Mouse (Mus musculus) heart, embryonic 11.5 days (tissue): ENCODE results near the gene Vash1. TPM values are rescaled to one million over a fixed set of nuclear protein-coding genes. Genes with fewer than 3 reads are reported as not detected.

Source experiments
- ATAC-seq: fragments of 200-750 bp; cut with Nextera tagmentation; replicated peaks from 2 replicates; pipeline ENCODE4 v1.8.0; 2017; ENCODE audit warnings: moderate library complexity; ENCODE audit not compliant: insufficient number of reproducible peaks, low FRiP score, low TSS enrichment
- H3K27ac ChIP-seq: fragments of 300-500 bp; sonication (generic); 2 replicates; pipeline ENCODE4 v1.5.1; 2014; ENCODE audit warnings: mild to moderate bottlenecking, low read depth, low read length
- H3K27me3 ChIP-seq: fragments of 300-500 bp; sonication (generic); 2 replicates; pipeline ENCODE4 v1.6.1; 2014; ENCODE audit warnings: mild to moderate bottlenecking, low read length, mixed read lengths; ENCODE audit not compliant: control insufficient read depth, insufficient read depth
- H3K36me3 ChIP-seq: fragments of 300-500 bp; sonication (generic); 2 replicates; pipeline ENCODE4 v1.6.1; 2014; ENCODE audit warnings: mild to moderate bottlenecking, low read length, moderate library complexity, mixed read lengths; ENCODE audit not compliant: control insufficient read depth, insufficient read depth
- H3K4me1 ChIP-seq: fragments of 300-500 bp; sonication (generic); 2 replicates; pipeline ENCODE4 v1.6.1; 2014; ENCODE audit warnings: low read length; ENCODE audit not compliant: control insufficient read depth, insufficient read depth
- H3K4me2 ChIP-seq: fragments of 300-500 bp; sonication (generic); 2 replicates; pipeline ENCODE4 v1.6.1; 2014; ENCODE audit warnings: mild to moderate bottlenecking, moderate library complexity
- H3K4me3 ChIP-seq: fragments of 300-500 bp; sonication (generic); 2 replicates; pipeline ENCODE4 v1.5.1; 2014; ENCODE audit warnings: low read depth, low read length
- H3K9ac ChIP-seq: fragments of 300-500 bp; sonication (generic); 2 replicates; pipeline ENCODE4 v1.6.1; 2014; ENCODE audit warnings: mild to moderate bottlenecking, low read depth, low read length, moderate library complexity
- H3K9me3 ChIP-seq: fragments of 300-500 bp; sonication (generic); replicated peaks from 2 replicates; pipeline ENCODE4 v1.6.1; 2016; ENCODE audit warnings: low read length; ENCODE audit not compliant: control insufficient read depth
- WGBS: fragments of 180-500 bp; shearing (Covaris S2); extraction: QIAGEN DNeasy Blood & Tissue Kit; methylation state at CpG from one replicate; pipeline ENCODE4 v1.1.7; 2014; ENCODE audit not compliant: insufficient replicate concordance; 5-methylcytosine and 5-hydroxymethylcytosine counted together
- polyA plus RNA-seq: library from polyadenylated mRNA; unstranded; fragments of >200 nt; fragmentation: Nextera tagmentation; extraction: Ambion mirVana; gene quantifications from 2 replicates; pipeline ENCODE4 v1.2.1, GENCODE M21; 2014

Vash1 gene
- polyA plus RNA-seq, 1 experiment from 2014 or later, result 8.2 TPM

GRCm38 (mm10) chr12:86716962-86717361 lies 38.5 kb downstream of the Vash1 start:
- H3K9ac ChIP-seq, result no peak overlapping the region
- no peaks in the 10 kb centered on the region for H3K27me3 ChIP-seq
- H3K27ac ChIP-seq, result no peak overlapping the region
- H3K36me3 ChIP-seq, result no peaks in the 10 kb centered on the region; the same call in 1 of the 2 replicates
- H3K4me2 ChIP-seq, result no peak overlapping the region
- H3K4me1 ChIP-seq, result peaks cover 5% of the 10 kb centered on the region; the same call in 1 of the 2 replicates
- no peak overlapping the region for H3K4me3 ChIP-seq
- H3K9me3 ChIP-seq, result no peaks in the 10 kb centered on the region
- no peak for ATAC-seq
- WGBS, result 79% methylated on average over 11 of the region's 11 CpGs

GRCm38 (mm10) chr12:86719961-86720639 lies 41.6 kb downstream of the Vash1 start:
- no peak overlapping the region for H3K27ac ChIP-seq
- H3K9me3 ChIP-seq, result no peaks in the 10 kb centered on the region
- no peak overlapping the region for H3K4me3 ChIP-seq
- H3K9ac ChIP-seq, result no peak overlapping the region
- H3K4me2 ChIP-seq, result no peak overlapping the region
- peaks cover 20% of the 10 kb centered on the region for H3K4me1 ChIP-seq
- H3K36me3 ChIP-seq, result no peaks in the 10 kb centered on the region; the same call in 1 of the 2 replicates
- ATAC-seq, result no peak
- 81% methylated on average over 18 of the region's 18 CpGs for WGBS
- no peaks in the 10 kb centered on the region for H3K27me3 ChIP-seq

DNA sequence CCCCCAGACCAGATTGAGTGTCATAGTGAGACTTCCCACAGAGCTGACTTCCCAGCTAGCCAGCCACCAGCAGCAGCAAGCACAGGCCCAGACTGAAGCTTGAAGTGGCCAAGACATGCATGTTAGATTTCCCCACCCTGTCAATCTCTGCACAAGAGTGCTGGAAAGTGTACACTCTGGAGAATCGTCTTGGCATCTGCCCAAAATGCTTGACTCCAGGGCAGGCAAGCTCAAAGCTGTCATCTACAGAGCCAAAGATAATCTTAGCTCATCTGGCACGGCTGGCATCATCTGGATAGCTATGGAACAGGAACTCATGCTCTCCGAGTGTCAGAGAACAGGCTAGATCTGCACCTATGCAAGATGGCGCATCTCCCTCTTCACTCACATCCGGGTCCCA lies 43.0 kb downstream of the Vash1 start:
- Histone ChIP-seq H3K27ac (no peak overlapping the region), H3K9ac (no peak overlapping the region)
- ATAC-seq, result no peak

GRCm38 (mm10) chr12:86724300-86724699 lies 45.8 kb downstream of the Vash1 start:
- Histone ChIP-seq H3K4me3 (no peak overlapping the region), H3K9ac (no peak overlapping the region), H3K36me3 (no peaks in the 10 kb centered on the region), H3K9me3 (no peaks in the 10 kb centered on the region), H3K4me2 (no peak overlapping the region), H3K27me3 (no peaks in the 10 kb centered on the region), H3K4me1 (peaks cover 22% of the 10 kb centered on the region), H3K27ac (no peak overlapping the region)
- WGBS, result 48% methylated on average over 2 of the region's 2 CpGs
- no peak for ATAC-seq

More for the DNA sequence above, 43.0 kb downstream of the Vash1 start:
- no peaks in the 10 kb centered on the region for H3K27me3 ChIP-seq
- H3K4me2 ChIP-seq, result no peak overlapping the region
- 73% methylated on average over 5 of the region's 5 CpGs for WGBS
- H3K4me1 ChIP-seq, result peaks cover 22% of the 10 kb centered on the region
- no peaks in the 10 kb centered on the region for H3K9me3 ChIP-seq
- no peak overlapping the region for H3K4me3 ChIP-seq
- H3K36me3 ChIP-seq, result no peaks in the 10 kb centered on the region; the same call in 1 of the 2 replicates

DNA sequence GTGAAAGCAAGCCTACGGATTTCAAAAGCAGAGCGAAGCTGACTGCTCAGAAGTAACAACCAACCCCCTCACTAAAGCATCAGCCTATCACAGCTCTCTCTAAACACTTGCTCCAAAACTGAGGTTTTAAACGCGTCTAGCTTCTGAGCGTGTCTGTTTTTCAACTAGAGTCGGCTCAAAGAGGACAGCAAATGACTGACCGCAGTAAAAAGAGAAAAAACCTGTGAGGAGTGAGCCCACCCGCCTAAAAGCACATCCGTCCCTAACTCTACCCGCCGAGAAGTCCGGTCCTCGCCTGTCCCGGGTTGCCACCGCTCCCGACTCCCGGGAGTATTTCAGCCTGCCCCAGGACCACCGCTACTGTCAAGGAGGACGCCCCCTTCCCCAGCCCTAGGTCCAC lies 47.2 kb downstream of the Vash1 start:
- H3K4me1 ChIP-seq, result peaks cover 22% of the 10 kb centered on the region
- ATAC-seq, result no peak
- peak overlapping the region; percentile 62; the same call in 1 of the 2 replicates for H3K27ac ChIP-seq
- H3K27me3 ChIP-seq, result no peaks in the 10 kb centered on the region
- H3K36me3 ChIP-seq, result no peaks in the 10 kb centered on the region
- peak overlapping the region; percentile 97 for H3K4me2 ChIP-seq
- H3K4me3 ChIP-seq, result peak overlapping the region; percentile 87
- peak overlapping the region; percentile 79 for H3K9ac ChIP-seq
- no peaks in the 10 kb centered on the region for H3K9me3 ChIP-seq
- WGBS, result under 1% methylated on average over 19 of the region's 19 CpGs

GRCm38 (mm10) chr12:86726120-86726640 lies 47.7 kb downstream of the Vash1 start, which contains the start of gene Angel1:
Angel1 (minus strand) TSS chr12:86726460.
- peak; percentile 97 for ATAC-seq
- peak within 1 kb of the TSS; percentile 87 for H3K4me3 ChIP-seq
- WGBS, result under 1% methylated on average over 43 of the region's 44 CpGs
- peaks cover 21% of the 10 kb centered on the region for H3K4me1 ChIP-seq
- H3K27ac ChIP-seq, result peak within 1 kb of the TSS; percentile 62; the same call in 1 of the 2 replicates
- H3K9ac ChIP-seq, result peak within 1 kb of the TSS; percentile 79
- H3K4me2 ChIP-seq, result peak within 1 kb of the TSS; percentile 97
- no peaks in the 10 kb centered on the region for H3K36me3 ChIP-seq
- H3K27me3 ChIP-seq, result no peaks in the 10 kb centered on the region
- H3K9me3 ChIP-seq, result no peaks in the 10 kb centered on the region

DNA sequence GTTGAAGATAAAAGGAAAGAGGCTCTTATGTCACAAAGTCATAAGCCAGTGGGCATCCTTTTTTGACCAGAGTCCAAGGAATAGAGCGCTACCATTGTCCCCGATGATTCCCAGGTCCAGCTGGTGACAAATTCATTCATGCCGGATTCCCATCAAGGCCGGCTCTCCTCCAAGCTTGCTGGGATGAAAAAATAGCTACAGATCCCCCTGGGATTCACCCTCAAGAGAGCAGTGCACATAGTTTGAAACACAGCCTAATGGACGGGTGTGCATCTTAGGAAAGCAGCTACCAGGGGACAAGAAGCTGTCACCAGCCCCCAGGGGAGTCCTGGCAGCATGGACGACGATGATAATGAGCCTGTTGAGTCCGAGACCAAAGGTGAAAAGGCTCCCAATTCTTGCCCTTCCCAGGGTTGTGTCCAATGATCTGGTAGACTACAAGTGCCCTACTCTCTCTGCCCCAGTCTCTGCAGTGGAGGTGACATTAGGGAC lies 55.9 kb downstream of the Vash1 start, which contains the start of gene Lrrc74a:
Gene Lrrc74a (plus strand): TSS at position 51 of the 492 bp plus-strand sequence.
- H3K9ac ChIP-seq, result no peak within 1 kb of the TSS
- no peak within 1 kb of the TSS for H3K27ac ChIP-seq
- 82% methylated on average over 8 of the region's 8 CpGs for WGBS
- H3K9me3 ChIP-seq, result no peaks in the 10 kb centered on the region
- no peak for ATAC-seq
- H3K4me3 ChIP-seq, result no peak within 1 kb of the TSS
- no peak within 1 kb of the TSS for H3K4me2 ChIP-seq
- H3K27me3 ChIP-seq, result no peaks in the 10 kb centered on the region
- no peaks in the 10 kb centered on the region for H3K4me1 ChIP-seq
- no peaks in the 10 kb centered on the region for H3K36me3 ChIP-seq
